Mouse (Mus musculus) embryonic fibroblast, embryonic 13.5 days (primary cell): ENCODE data around the gene Mlc1.

Experiments
- CTCF ChIP-seq: IDR thresholded peaks from 2 replicates; pipeline ENCODE4 v1.5.1; 2011; ENCODE audit warnings: mild to moderate bottlenecking, control low read depth, low read length, moderate library complexity, borderline replicate concordance; ENCODE audit not compliant: insufficient read depth
- POLR2A ChIP-seq: IDR thresholded peaks from 2 replicates; pipeline ENCODE4 v1.6.1; 2011; ENCODE audit warnings: low read depth, mild to moderate bottlenecking, control low read depth, low read length, moderate library complexity

GRCm38 (mm10) chr15:89007002-89007401, 28.2 kb upstream of the Mlc1 start:
- TF ChIP-seq CTCF, result no peak
- no peak for TF ChIP-seq POLR2A
